Mouse (Mus musculus): ENCODE results near the gene Clybl. TPM values are rescaled to one million over a fixed set of nuclear protein-coding genes. Genes with fewer than 3 reads are reported as not detected.

The Clybl gene
- 6.9 and 8.5 TPM in 2 replicates for polyA plus RNA-seq (2012; rRNA removed)

DNA sequence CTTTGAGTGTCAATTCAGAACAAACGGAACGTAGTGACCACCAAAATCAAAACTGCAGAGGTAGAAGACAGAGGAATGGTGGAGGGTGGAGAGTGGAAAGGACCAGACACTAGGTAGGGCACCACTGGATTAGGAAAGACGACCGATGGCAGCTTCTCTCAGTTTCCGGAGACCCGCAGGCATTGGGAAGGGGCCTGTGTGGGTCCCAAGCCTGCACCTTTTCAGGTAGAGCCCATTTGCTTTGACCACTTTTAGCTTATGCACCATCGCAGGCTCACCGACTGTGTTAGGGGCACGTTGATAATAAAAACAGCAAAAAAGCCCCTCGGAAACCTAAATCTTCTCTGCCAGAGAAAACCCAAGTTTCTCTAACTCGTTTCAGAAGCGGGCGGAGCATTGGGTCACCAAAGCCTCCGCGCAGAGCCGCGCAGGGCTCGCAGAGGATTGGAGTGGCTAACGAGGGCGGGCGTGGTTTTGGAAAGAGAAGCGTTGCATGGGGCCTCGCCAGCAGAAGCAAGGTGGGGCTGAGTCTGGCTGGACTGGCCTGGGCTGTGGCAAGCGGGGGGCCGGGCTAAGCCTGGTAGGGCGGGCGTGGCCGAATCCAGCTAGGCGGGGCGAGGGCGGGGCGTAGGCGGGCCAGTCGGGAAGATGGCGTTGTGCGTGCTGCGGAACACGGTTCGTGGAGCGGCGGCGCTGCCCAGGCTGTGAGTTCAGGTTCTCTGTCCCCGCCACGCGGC lies at the start of gene Clybl:
Gene Clybl, plus strand, starts transcription at position 627 of the 737 bp plus-strand sequence.

DNA sequence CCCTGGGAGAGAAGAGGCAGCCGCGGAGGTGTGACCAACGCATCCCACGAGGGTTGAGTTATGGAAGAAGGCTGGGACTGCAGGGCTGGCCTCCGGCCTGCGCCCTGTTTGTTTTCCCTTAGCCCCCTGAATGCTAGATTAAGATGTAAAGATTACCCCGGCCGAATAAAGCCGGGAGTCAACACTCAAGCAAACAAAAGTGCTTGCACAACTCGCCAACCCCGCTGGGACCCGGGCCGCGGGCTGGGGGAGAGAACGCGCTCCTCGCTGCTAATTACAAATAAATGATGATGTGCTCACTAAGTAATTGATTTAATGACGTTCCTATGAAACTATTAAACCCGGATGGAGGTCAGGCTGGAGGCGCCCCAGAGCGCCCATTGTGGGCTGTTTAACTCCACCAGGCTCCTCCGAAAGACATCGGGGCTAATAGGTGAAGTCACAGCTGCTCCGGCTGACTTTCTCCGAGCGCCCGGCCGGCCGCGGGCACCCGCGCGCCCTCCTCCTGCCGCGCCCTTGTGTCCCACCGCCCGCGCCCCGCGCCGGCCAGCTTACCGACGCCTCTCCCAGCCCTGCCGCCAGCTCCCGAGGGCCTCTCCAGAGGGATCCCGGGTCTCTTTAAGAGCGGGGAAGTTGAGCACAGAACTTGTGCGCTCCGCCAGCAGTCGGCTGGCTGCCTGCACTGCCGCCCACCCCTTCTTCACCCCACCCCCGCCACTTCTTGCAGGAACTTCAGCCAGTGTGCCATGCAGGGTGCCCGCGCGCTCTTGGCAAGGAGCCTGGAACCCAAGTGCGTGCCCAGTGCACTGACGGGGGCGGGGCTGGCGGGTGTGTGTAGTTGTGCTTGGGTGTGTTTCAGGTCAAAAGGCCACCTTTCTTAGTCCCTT lies 269.2 kb downstream of the Clybl start, which contains the start of gene Gm5089:
Gene Gm5089, minus strand, starts transcription at position 620 of the 887 bp plus-strand sequence.

Other genes starting within 250 kb of the Clybl start
- gene Gpr183, start 216.5 kb upstream of the Clybl start, polyA plus RNA-seq (2012; rRNA removed): 1.1 TPM in 2 replicates
- gene Timm8a2, start 147.0 kb upstream of the Clybl start, polyA plus RNA-seq (2012; rRNA removed): 0.48 TPM in 1 of 2 replicates, not detected in the other
- gene Tm9sf2, start 74.7 kb upstream of the Clybl start, polyA plus RNA-seq (2012; rRNA removed): 475 and 729 TPM in 2 replicates